Mouse (Mus musculus) hindbrain, postnatal 0 days (tissue): ENCODE data around the gene Igdcc4. TPM values are rescaled to one million over a fixed set of nuclear protein-coding genes. Genes with fewer than 3 reads are reported as not detected.

Experiments
- ATAC-seq: fragments of 200-750 bp; cut with Nextera tagmentation; 2 replicates; pipeline ENCODE4 v1.8.0; 2017; ENCODE audit warnings: mild to moderate bottlenecking, moderate TSS enrichment, moderate library complexity
- DNase-seq: peaks from one replicate; pipeline ENCODE4 v3.0.0-alpha.2; 2015; ENCODE audit warnings: low spot score
- H3K27ac ChIP-seq: fragments of 300-500 bp; sonication (generic); 2 replicates; pipeline ENCODE4 v1.5.1; 2014; ENCODE audit warnings: mild to moderate bottlenecking
- H3K27me3 ChIP-seq: fragments of 300-500 bp; sonication (generic); 2 replicates; pipeline ENCODE4 v1.6.1; 2014; ENCODE audit warnings: low read length, mixed read lengths; ENCODE audit not compliant: insufficient read depth
- H3K36me3 ChIP-seq: fragments of 300-500 bp; sonication (generic); 2 replicates; pipeline ENCODE4 v1.6.1; 2014; ENCODE audit warnings: low read length, mixed read lengths; ENCODE audit not compliant: insufficient read depth
- H3K4me1 ChIP-seq: fragments of 300-500 bp; sonication (generic); 2 replicates; pipeline ENCODE4 v1.6.1; 2014; ENCODE audit warnings: antibody characterized with exemption, low read length, mixed read lengths; ENCODE audit not compliant: insufficient read depth
- H3K4me2 ChIP-seq: fragments of 300-500 bp; sonication (generic); 2 replicates; pipeline ENCODE4 v1.6.1; 2014; ENCODE audit warnings: low read depth, mild to moderate bottlenecking, low read length, moderate library complexity, mixed read lengths
- H3K4me3 ChIP-seq: fragments of 300-500 bp; sonication (generic); 2 replicates; pipeline ENCODE4 v1.5.1; 2014; ENCODE audit warnings: low read length
- H3K9ac ChIP-seq: fragments of 300-500 bp; sonication (generic); replicated peaks from 2 replicates; pipeline ENCODE4 v1.6.1; 2014; ENCODE audit warnings: mild to moderate bottlenecking, low read length, moderate library complexity, mixed read lengths
- H3K9me3 ChIP-seq: fragments of 300-500 bp; sonication (generic); 2 replicates; pipeline ENCODE4 v1.6.1; 2016; ENCODE audit warnings: low read length, mixed read lengths
- CTCF ChIP-seq: IDR thresholded peaks from 2 replicates; pipeline ENCODE4 v1.5.1; 2016; ENCODE audit warnings: antibody characterized with exemption, control low read depth, low read depth
- WGBS: fragments of 180-500 bp; shearing (Covaris S2); extraction: QIAGEN DNeasy Blood & Tissue Kit; methylation state at CpG from one replicate; pipeline ENCODE4 v1.1.7; 2014; 5-methylcytosine and 5-hydroxymethylcytosine counted together
- polyA plus RNA-seq: library from polyadenylated mRNA; unstranded; fragments of >200 nt; fragmentation: Nextera tagmentation; extraction: Ambion mirVana; gene quantifications from 2 replicates; pipeline ENCODE4 v1.2.1, GENCODE M21; 2015
- total RNA-seq: library from RNA; depleted of rRNA; stranded (reverse); fragments of >200 nt; gene quantifications from 2 replicates; pipeline ENCODE4 v1.2.3, GENCODE M21; 2014

Igdcc4 gene
- total and polyA plus RNA-seq, 2 experiments from 2014 or later = 12.2 to 56.8 TPM

GRCm38 (mm10) chr9:65140491-65140890 lies 39.2 kb downstream of the Igdcc4 start:
- no peaks in the 10 kb centered on the region for H3K9me3 ChIP-seq
- H3K36me3 ChIP-seq = peaks cover 2% of the 10 kb centered on the region; the same call in 1 of the 2 replicates
- H3K4me2 ChIP-seq = peak overlapping the region; percentile 98
- peak overlapping the region; percentile 88; the same call in 1 of the 2 replicates for H3K9ac ChIP-seq
- ATAC-seq (no peak), DNase-seq (no peak)
- 2% methylated on average over 8 of the region's 8 CpGs for WGBS
- H3K4me3 ChIP-seq = peak overlapping the region; percentile 89
- H3K4me1 ChIP-seq = peaks cover 6% of the 10 kb centered on the region
- peak overlapping the region; percentile 90; the same call in 1 of the 2 replicates for H3K27ac ChIP-seq
- H3K27me3 ChIP-seq = no peaks in the 10 kb centered on the region
- no peak for TF ChIP-seq CTCF

GRCm38 (mm10) chr9:65140936-65141305 lies 39.6 kb downstream of the Igdcc4 start, which contains the start of gene Igdcc3:
TSS of gene Igdcc3 (plus strand) at chr9:65141189.
- peak; percentile 80 for DNase-seq
- Histone ChIP-seq H3K27me3 (no peaks in the 10 kb centered on the region), H3K4me1 (peaks cover 8% of the 10 kb centered on the region), H3K4me3 (peak within 1 kb of the TSS; percentile 89), H3K4me2 (peak within 1 kb of the TSS; percentile 98), H3K36me3 (no peaks in the 10 kb centered on the region), H3K9me3 (no peaks in the 10 kb centered on the region), H3K27ac (peak within 1 kb of the TSS; percentile 90), H3K9ac (peak within 1 kb of the TSS; percentile 88)
- no peak for TF ChIP-seq CTCF
- peak; percentile 81 for ATAC-seq
- 0% methylated on average over 32 of the region's 48 CpGs for WGBS

- Histone ChIP-seq H3K9ac (peak overlapping the region; percentile 88), H3K27me3 (no peaks in the 10 kb centered on the region), H3K36me3 (no peaks in the 10 kb centered on the region), H3K9me3 (no peaks in the 10 kb centered on the region), H3K27ac (peak overlapping the region; percentile 90), H3K4me2 (peak overlapping the region; percentile 98), H3K4me1 (peaks cover 10% of the 10 kb centered on the region), H3K4me3 (peak overlapping the region; percentile 89)
- ATAC-seq = peak; percentile 73
- no peak for TF ChIP-seq CTCF
- under 1% methylated on average over 72 of the region's 73 CpGs for WGBS
- DNase-seq = peak; percentile 70
Observed at GRCm38 (mm10) chr9:65141306-65141975, 40.2 kb downstream of the Igdcc4 start.

GRCm38 (mm10) chr9:65141976-65142318 lies 40.7 kb downstream of the Igdcc4 start:
- Histone ChIP-seq H3K4me3 (peak overlapping the region; percentile 89), H3K9ac (peak overlapping the region; percentile 88), H3K36me3 (no peaks in the 10 kb centered on the region), H3K9me3 (no peaks in the 10 kb centered on the region), H3K27ac (peak overlapping the region; percentile 90), H3K4me2 (peak overlapping the region; percentile 98), H3K27me3 (no peaks in the 10 kb centered on the region), H3K4me1 (peaks cover 10% of the 10 kb centered on the region)
- DNase-seq (no peak), ATAC-seq (peak; percentile 39)
- WGBS = under 1% methylated on average over 17 of the region's 17 CpGs
- no peak for TF ChIP-seq CTCF

- ATAC-seq = no peak
- Histone ChIP-seq H3K9ac (peak overlapping the region; percentile 88), H3K36me3 (no peaks in the 10 kb centered on the region), H3K27me3 (no peaks in the 10 kb centered on the region), H3K4me3 (peak overlapping the region; percentile 89), H3K27ac (peak overlapping the region; percentile 90; the same call in 1 of the 2 replicates), H3K9me3 (no peaks in the 10 kb centered on the region), H3K4me2 (peak overlapping the region; percentile 98), H3K4me1 (peaks cover 10% of the 10 kb centered on the region)
- TF ChIP-seq CTCF = no peak
- DNase-seq = no peak
- WGBS = under 1% methylated on average over 8 of the region's 8 CpGs
Observed at GRCm38 (mm10) chr9:65142399-65142798, 41.1 kb downstream of the Igdcc4 start.

GRCm38 (mm10) chr9:65146001-65146400 lies 44.7 kb downstream of the Igdcc4 start:
- no peak overlapping the region for H3K4me2 ChIP-seq
- no peaks in the 10 kb centered on the region for H3K27me3 ChIP-seq
- no peak overlapping the region for H3K4me3 ChIP-seq
- WGBS = 32% methylated on average over 5 of the region's 5 CpGs
- no peak for TF ChIP-seq CTCF
- peaks cover 10% of the 10 kb centered on the region for H3K4me1 ChIP-seq
- no peak for DNase-seq
- no peak overlapping the region for H3K27ac ChIP-seq
- H3K9me3 ChIP-seq = no peaks in the 10 kb centered on the region
- H3K9ac ChIP-seq = no peak overlapping the region
- H3K36me3 ChIP-seq = no peaks in the 10 kb centered on the region
- peak; percentile 27; the same call in 1 of the 2 replicates for ATAC-seq

GRCm38 (mm10) chr9:65148507-65148906 lies 47.2 kb downstream of the Igdcc4 start:
- 81% methylated on average over 7 of the region's 7 CpGs for WGBS
- no peaks in the 10 kb centered on the region for H3K36me3 ChIP-seq
- no peak overlapping the region for H3K4me3 ChIP-seq
- ATAC-seq = no peak
- no peak for TF ChIP-seq CTCF
- no peaks in the 10 kb centered on the region for H3K9me3 ChIP-seq
- peaks cover 9% of the 10 kb centered on the region; the same call in 1 of the 2 replicates for H3K4me1 ChIP-seq
- no peak overlapping the region for H3K4me2 ChIP-seq
- no peak overlapping the region for H3K9ac ChIP-seq
- no peak overlapping the region for H3K27ac ChIP-seq
- H3K27me3 ChIP-seq = no peaks in the 10 kb centered on the region
- DNase-seq = no peak
